Mouse (Mus musculus) forebrain, embryonic 11.5 days (tissue): Measurements from ENCODE around the gene Ints11. TPM values are rescaled to one million over a fixed set of nuclear protein-coding genes. Genes with fewer than 3 reads are reported as not detected.
A peak's percentile ranks its signal among the peaks of the same experiment; 100 is the strongest.

Experiments used
- ATAC-seq: fragments of 200-750 bp; cut with Nextera tagmentation; replicated peaks from 2 replicates; pipeline ENCODE4 v1.8.0; 2017; ENCODE audit warnings: moderate TSS enrichment; ENCODE audit not compliant: low FRiP score
- DNase-seq: peaks from one replicate; pipeline ENCODE4 v3.0.0-alpha.2; 2017; ENCODE audit warnings: low spot score
- H3K27ac ChIP-seq: fragments of 300-500 bp; sonication (generic); 2 replicates; pipeline ENCODE4 v1.5.1; 2014; ENCODE audit warnings: low read depth, low read length
- H3K27me3 ChIP-seq: fragments of 300-500 bp; sonication (generic); 2 replicates; pipeline ENCODE4 v1.6.1; 2014; ENCODE audit warnings: mild to moderate bottlenecking, low read length, mixed read lengths; ENCODE audit not compliant: control insufficient read depth, insufficient read depth
- H3K36me3 ChIP-seq: fragments of 300-500 bp; sonication (generic); 2 replicates; pipeline ENCODE4 v1.6.1; 2014; ENCODE audit warnings: mild to moderate bottlenecking, low read length, moderate library complexity, mixed read lengths; ENCODE audit not compliant: control insufficient read depth, insufficient read depth
- H3K4me1 ChIP-seq: fragments of 300-500 bp; sonication (generic); replicated peaks from 2 replicates; pipeline ENCODE4 v1.6.1; 2014; ENCODE audit warnings: low read length, mixed read lengths; ENCODE audit not compliant: control insufficient read depth, insufficient read depth
- H3K4me2 ChIP-seq: fragments of 300-500 bp; sonication (generic); 2 replicates; pipeline ENCODE4 v1.6.1; 2014; ENCODE audit warnings: low read depth, mild to moderate bottlenecking, low read length, moderate library complexity, mixed read lengths; ENCODE audit not compliant: severe bottlenecking
- H3K4me3 ChIP-seq: fragments of 300-500 bp; sonication (generic); 2 replicates; pipeline ENCODE4 v1.5.1; 2014; ENCODE audit warnings: low read depth, low read length
- H3K9ac ChIP-seq: fragments of 300-500 bp; sonication (generic); 2 replicates; pipeline ENCODE4 v1.6.1; 2014; ENCODE audit warnings: low read length
- H3K9me3 ChIP-seq: fragments of 300-500 bp; sonication (generic); 2 replicates; pipeline ENCODE4 v1.6.1; 2016; ENCODE audit warnings: low read length, mixed read lengths; ENCODE audit not compliant: control insufficient read depth
- WGBS: fragments of 180-500 bp; shearing (Covaris S2); extraction: QIAGEN DNeasy Blood & Tissue Kit; methylation state at CpG from one replicate; pipeline ENCODE4 v1.1.7; 2014; 5-methylcytosine and 5-hydroxymethylcytosine counted together
- polyA plus RNA-seq: library from polyadenylated mRNA; unstranded; fragments of >200 nt; fragmentation: Nextera tagmentation; extraction: Ambion mirVana; gene quantifications from 2 replicates; pipeline ENCODE4 v1.2.1, GENCODE M21; 2014

Ints11 gene
- polyA plus RNA-seq, 1 experiment from 2014 or later, result 108 TPM

DNA sequence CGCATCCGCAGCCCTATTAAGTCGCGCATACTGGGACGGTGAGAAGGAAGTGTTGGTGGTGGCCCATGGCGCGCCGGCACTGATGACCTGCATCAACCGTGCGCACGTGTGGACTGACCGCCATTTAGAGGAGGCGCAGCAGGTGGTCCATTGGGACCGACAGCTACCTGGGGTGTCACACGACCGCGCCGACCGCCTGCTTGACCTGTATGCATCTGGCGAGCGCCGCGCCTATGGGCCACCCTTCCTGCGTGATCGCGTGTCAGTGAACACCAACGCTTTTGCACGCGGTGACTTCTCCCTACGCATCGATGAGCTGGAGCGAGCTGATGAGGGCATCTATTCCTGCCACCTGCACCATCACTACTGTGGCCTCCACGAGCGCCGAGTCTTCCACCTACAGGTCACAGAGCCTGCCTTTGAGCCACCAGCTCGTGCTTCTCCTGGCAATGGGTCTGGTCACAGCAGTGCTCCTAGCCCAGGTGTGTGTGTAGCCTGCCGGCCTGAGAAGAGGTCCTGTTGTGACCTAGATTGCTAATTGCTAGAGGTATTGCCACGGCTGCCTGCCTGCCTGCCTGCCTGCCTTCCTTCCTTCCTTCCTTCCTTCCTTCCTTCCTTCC lies 27.6 kb upstream of the Ints11 start:
- Histone ChIP-seq H3K4me1 (peaks cover 20% of the 10 kb centered on the region; the same call in 1 of the 2 replicates), H3K9ac (no peak overlapping the region), H3K4me3 (peak overlapping the region; percentile 31; the same call in 1 of the 2 replicates), H3K27ac (no peak overlapping the region), H3K9me3 (no peaks in the 10 kb centered on the region), H3K36me3 (no peaks in the 10 kb centered on the region), H3K4me2 (peak overlapping the region; percentile 51; the same call in 1 of the 2 replicates), H3K27me3 (peaks cover 5% of the 10 kb centered on the region; the same call in 1 of the 2 replicates)
- WGBS, result 29% methylated on average over 38 of the region's 38 CpGs
- ATAC-seq, result no peak
- DNase-seq, result peak; percentile 57

DNA sequence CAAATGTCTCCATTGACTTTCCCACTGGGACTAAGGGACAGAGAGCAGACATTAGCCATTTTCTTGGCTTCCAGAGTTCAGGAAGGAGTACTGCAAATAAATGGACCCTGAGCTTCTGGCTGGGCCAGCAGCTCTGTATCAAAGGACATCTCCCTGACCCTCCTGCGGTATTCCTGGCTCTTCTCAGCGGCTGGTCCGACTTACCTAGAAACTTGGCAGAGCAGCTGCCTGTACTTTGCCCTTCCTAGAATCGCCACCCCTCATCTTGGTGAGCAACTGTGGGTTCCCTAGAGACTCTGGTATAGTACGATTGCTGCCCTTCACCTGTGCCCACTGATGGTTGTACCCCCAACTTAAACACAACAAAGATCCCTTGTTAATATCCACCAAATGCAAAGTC lies 26.1 kb upstream of the Ints11 start:
- ATAC-seq, result no peak
- Histone ChIP-seq H3K36me3 (no peaks in the 10 kb centered on the region), H3K4me1 (peaks cover 21% of the 10 kb centered on the region; the same call in 1 of the 2 replicates), H3K9me3 (no peaks in the 10 kb centered on the region), H3K27ac (no peak overlapping the region), H3K9ac (no peak overlapping the region), H3K27me3 (peaks cover 5% of the 10 kb centered on the region; the same call in 1 of the 2 replicates), H3K4me3 (no peak overlapping the region), H3K4me2 (no peak overlapping the region)
- DNase-seq, result no peak
- 93% methylated on average over 5 of the region's 5 CpGs for WGBS

DNA sequence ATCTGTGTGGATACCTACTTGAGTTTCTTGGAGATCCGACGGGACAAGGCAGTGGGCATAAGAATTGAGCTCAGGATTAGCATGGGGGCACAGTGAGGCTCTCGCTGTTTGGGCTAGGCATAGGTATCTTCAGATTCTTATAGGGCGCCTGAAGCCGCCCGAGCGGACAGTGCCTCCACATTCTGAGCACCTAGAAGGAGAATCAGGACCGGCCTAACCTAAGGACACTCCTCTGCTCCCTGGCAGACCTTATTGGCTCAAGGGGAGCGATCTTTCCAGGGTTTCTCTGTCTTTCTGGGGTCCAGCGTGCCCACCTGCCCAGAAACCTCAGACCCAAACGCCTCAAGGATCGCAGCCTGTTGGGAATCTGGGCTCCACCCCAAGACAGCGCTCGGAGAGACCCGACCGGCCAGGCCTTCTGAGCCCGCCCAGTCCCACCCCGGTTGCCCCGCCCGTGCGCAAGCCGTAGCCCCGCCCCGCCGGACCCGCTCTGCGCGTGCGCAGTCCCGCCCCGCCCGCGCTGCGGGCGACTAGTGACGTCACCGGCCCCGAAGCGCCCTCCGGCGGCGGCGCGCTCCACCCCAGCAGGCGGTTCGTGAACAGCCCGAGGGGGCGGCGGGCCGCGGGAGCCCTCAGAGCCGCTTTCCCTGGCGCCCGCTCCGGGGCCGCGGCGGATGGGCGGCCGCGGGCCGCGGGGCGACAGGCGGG lies 22.3 kb upstream of the Ints11 start, which contains the start of gene Dvl1:
Dvl1 (plus strand) TSS at position 532 of the 708 bp plus-strand sequence.
- peak within 1 kb of the TSS; percentile 12; the same call in 1 of the 2 replicates for H3K27ac ChIP-seq
- H3K9ac ChIP-seq, result peak within 1 kb of the TSS; percentile 88
- ATAC-seq (peak; percentile 94), DNase-seq (peak; percentile 98)
- H3K4me2 ChIP-seq, result peak within 1 kb of the TSS; percentile 89
- no peaks in the 10 kb centered on the region for H3K27me3 ChIP-seq
- peak within 1 kb of the TSS; percentile 93 for H3K4me3 ChIP-seq
- H3K4me1 ChIP-seq, result peaks cover 10% of the 10 kb centered on the region; the same call in 1 of the 2 replicates
- WGBS, result 2% methylated on average over 63 of the region's 65 CpGs
- no peaks in the 10 kb centered on the region for H3K36me3 ChIP-seq
- no peaks in the 10 kb centered on the region for H3K9me3 ChIP-seq

DNA sequence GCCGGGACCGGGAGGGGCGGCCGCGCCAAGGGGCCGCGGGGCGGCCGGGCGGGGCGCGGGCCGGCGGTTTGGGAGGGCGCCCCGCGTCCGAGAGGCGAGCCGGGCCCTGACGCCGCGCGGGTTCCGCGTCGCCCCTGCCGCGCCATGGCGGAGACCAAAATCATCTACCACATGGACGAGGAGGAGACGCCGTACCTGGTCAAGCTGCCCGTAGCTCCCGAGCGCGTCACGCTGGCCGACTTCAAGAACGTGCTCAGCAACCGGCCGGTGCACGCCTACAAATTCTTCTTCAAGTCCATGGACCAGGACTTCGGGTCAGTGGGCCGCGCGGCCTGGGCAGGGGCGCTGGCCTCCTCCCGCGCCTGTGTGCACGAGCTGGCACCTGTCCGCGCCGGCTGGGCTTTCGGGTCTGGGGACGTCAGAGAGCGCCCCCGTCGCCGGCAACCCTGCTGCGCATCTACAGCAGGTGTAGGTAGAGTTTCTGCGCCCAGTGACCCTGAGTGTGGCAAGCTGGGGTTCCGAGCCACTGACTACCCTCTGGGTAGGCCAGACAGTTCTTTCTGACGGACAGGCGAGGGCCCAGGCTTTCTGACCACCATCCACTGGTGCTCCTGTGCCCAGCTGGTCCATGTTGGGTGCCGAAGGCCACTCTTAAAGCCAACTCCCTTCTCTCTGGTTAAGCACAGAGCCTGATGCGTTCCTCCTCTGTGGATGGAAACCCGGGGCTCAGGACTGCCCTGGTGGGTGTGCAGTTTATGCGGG lies 21.6 kb upstream of the Ints11 start:
- Histone ChIP-seq H3K4me2 (peak overlapping the region; percentile 89), H3K36me3 (no peaks in the 10 kb centered on the region), H3K27me3 (no peaks in the 10 kb centered on the region), H3K27ac (peak overlapping the region; percentile 12; the same call in 1 of the 2 replicates), H3K4me3 (peak overlapping the region; percentile 93), H3K9ac (peak overlapping the region; percentile 88), H3K9me3 (no peaks in the 10 kb centered on the region), H3K4me1 (peaks cover 10% of the 10 kb centered on the region; the same call in 1 of the 2 replicates)
- ATAC-seq, result peak; percentile 37
- peak; percentile 72 for DNase-seq
- 1% methylated on average over 61 of the region's 69 CpGs for WGBS

DNA sequence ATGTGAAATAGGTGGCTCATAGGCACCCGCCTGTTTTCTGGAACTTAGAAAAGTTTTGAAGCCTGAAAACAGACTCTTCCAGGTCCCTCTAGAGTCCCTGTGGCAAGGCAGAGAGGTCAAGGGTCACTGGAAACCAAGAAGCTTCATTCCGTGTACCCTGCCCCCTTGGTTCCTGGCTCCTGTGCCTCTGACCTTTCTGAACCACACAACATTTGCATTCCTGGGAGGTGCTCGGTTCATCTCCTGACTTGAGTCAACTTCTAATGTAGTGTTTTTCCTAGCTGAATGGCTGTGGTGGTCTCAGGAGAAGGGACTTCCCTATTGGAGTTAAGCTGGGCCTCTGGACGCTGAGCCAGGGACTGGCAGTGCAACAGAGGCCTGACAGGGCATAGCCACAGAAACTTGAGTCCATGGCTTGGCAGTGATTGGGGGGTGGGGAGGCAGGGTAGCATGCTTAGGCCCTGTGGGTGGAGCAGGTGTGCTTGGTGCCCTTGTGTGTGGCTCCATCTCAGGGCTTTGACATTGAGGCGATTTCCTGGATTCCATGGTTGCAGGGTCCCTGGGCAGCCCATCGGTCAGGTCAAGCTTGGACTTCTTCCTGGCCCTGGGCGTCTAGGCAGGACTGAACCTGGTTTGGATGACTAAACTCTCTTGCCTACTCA lies 20.8 kb upstream of the Ints11 start:
- peak overlapping the region; percentile 89 for H3K4me2 ChIP-seq
- no peak overlapping the region for H3K27ac ChIP-seq
- peak overlapping the region; percentile 88 for H3K9ac ChIP-seq
- H3K4me1 ChIP-seq, result peaks cover 10% of the 10 kb centered on the region; the same call in 1 of the 2 replicates
- 58% methylated on average over 7 of the region's 7 CpGs for WGBS
- H3K9me3 ChIP-seq, result no peaks in the 10 kb centered on the region
- ATAC-seq, result no peak
- no peaks in the 10 kb centered on the region for H3K27me3 ChIP-seq
- H3K4me3 ChIP-seq, result peak overlapping the region; percentile 93
- no peak for DNase-seq
- H3K36me3 ChIP-seq, result no peaks in the 10 kb centered on the region; the same call in 1 of the 2 replicates

DNA sequence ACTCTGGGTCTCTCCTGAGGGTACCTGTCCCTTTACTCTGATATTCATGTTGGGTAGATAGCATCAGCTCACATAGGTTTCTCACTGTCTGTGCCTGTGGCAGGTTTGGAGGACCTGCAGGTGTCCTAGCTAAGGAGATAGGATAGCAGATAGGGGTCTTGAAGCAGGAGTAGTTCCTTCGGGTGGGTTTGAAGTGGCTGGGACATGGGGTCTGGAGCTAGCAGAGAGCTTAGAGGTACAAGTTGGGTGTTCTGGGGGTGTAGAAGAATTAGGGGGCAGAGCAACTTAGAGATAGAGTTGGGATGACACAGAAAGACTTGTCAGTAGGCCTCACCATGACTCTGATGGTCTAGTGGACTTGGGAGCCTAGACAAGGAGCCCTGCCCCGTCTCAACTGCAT lies 20.0 kb upstream of the Ints11 start:
- no peak overlapping the region for H3K27ac ChIP-seq

DNA sequence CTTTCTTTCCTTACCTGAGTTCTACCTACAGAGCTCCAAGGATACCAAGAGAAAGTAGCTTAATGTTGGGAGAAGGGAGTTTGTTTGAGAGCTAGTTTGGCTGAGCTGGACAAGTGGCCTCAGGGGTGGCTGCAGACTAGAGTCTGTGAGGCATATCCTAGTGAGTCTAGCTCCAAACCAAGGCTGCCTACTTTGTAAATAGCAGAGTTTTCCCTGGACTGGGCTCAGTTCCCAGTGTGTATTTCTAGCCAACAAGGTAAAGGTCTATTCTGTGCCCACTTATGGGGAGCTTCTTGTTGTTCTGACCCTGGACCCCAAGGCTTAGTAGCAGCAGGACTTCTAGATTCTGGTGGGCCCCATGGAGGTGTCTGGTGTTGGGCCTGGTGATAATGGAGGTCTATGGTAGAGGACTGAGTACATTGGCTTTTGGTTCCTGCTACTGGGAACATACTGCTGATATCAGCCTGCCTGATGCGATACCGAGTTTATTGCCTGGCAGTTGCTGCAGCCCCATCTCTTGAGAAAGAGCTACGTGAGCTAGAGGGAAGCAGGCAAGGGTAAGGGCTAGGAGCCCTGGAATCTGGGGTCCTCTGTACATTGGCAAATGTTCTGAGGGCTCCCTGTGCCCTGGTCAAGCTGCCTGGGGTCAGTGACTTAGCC lies 19.4 kb upstream of the Ints11 start:
- Histone ChIP-seq H3K27me3 (no peaks in the 10 kb centered on the region), H3K4me3 (no peak overlapping the region), H3K9ac (no peak overlapping the region), H3K9me3 (no peaks in the 10 kb centered on the region), H3K4me2 (no peak overlapping the region), H3K4me1 (peaks cover 10% of the 10 kb centered on the region; the same call in 1 of the 2 replicates), H3K36me3 (no peaks in the 10 kb centered on the region; the same call in 1 of the 2 replicates), H3K27ac (no peak overlapping the region)
- no peak for DNase-seq
- 97% methylated on average over 3 of the region's 3 CpGs for WGBS
- ATAC-seq, result no peak

More for the DNA sequence above, 20.0 kb upstream of the Ints11 start:
- Histone ChIP-seq H3K36me3 (no peaks in the 10 kb centered on the region; the same call in 1 of the 2 replicates), H3K4me1 (peaks cover 10% of the 10 kb centered on the region; the same call in 1 of the 2 replicates), H3K9ac (no peak overlapping the region), H3K9me3 (no peaks in the 10 kb centered on the region), H3K27me3 (no peaks in the 10 kb centered on the region), H3K4me3 (no peak overlapping the region), H3K4me2 (no peak overlapping the region)
- DNase-seq (no peak), ATAC-seq (no peak)
- 82% methylated on average over 2 of the region's 2 CpGs for WGBS
